Mouse (Mus musculus): ENCODE measurements at regions not wholly inside any gene's neighbourhood (a gene's known extent, or its start where the extent isn't known, plus 50 kb on each side); places are given as distances from the start of the nearest gene placed in this dataset.

DNA sequence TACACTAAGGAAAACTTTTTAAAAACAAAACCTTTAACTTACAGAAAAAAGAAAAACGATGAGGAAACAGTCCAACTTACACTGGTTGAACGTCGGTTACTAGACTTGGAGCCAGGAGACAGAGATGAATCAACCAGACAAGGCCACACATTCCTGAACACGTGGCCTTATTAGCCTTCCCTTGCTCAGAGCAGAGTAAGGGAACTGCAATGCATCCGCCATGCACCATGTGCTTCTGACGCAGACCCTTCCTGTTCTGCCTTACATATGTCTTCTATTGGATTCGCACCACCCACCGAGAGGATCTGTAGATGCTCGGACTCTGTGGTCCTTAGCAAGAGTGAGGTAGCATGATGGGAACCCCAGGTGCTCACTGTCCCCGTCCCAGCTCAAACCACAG is 336.2 kb upstream of the Zfp637 start:
- ATAC-seq (ENCODE audit: low read depth) (no peak), DNase-seq (ENCODE audit: low spot score) (no peak)
- H3K27ac ChIP-seq (replicated peaks; ENCODE audit: low read depth, low read length) = no peak overlapping the region

DNA sequence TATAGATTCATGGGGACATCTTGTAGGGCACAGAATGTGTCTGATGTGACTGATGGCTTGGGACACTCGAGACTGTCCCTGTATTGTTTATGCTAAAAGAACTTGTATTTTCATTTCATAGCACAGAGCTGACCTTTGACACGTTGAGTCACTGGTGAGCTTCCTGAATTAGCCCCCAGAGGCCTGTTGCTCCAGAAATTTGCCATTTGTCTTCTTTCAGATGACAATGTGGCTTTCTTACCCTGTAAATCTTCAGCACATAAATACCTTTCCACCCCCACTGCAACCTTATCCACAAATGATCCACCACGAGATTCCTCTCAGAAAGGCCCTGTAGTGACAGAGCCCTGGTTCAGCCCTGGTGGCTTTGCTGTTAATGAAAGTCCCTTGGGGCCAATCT is 335.5 kb upstream of the Zfp637 start:
- H3K9me3 ChIP-seq (ENCODE audit: control insufficient read depth, low read length) = no peaks in the 10 kb centered on the region
- WGBS = 42% methylated on average over 3 of the region's 3 CpGs

More for the DNA sequence above, 336.2 kb upstream of the Zfp637 start:
- Histone ChIP-seq H3K36me3 (ENCODE audit: control insufficient read depth, insufficient read depth, low read length) (no peaks in the 10 kb centered on the region), H3K4me3 (ENCODE audit: low read depth, low read length) (no peak overlapping the region), H3K9ac (ENCODE audit: low read depth, low read length) (no peak overlapping the region), H3K9me3 (ENCODE audit: control insufficient read depth, low read length) (no peaks in the 10 kb centered on the region), H3K4me1 (ENCODE audit: control insufficient read depth, insufficient read depth, low read length) (no peaks in the 10 kb centered on the region), H3K4me2 (ENCODE audit: low read depth, low read length) (no peak overlapping the region), H3K27me3 (replicated peaks; ENCODE audit: control insufficient read depth, insufficient read depth, low read length) (no peaks in the 10 kb centered on the region)
- 57% methylated on average over 10 of the region's 10 CpGs for WGBS

DNA sequence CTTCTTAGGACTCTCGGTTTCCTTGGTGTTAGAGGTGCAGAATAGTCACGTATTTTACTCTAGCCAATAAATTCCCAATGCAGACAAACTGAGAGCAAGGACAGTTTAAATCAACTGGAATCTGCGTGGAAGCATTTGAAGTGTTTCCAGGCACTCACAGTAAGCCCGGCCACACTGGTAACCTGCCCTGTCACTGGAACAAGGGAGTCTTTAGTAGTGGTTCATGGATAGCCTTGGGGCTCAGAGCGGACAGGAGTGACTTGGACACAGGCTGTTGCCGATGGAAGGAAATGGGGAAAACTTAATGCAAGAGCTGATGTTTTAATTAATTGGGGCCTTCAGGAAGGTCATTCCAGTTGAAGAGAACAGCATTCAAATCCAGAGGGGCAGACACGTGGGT is 334.4 kb upstream of the Zfp637 start:
- no peak for DNase-seq (ENCODE audit: low spot score)
- WGBS = 42% methylated on average over 7 of the region's 7 CpGs
- Histone ChIP-seq H3K27me3 (replicated peaks; ENCODE audit: control insufficient read depth, insufficient read depth, low read length) (no peaks in the 10 kb centered on the region), H3K27ac (replicated peaks; ENCODE audit: low read depth, low read length) (no peak overlapping the region), H3K9me3 (ENCODE audit: control insufficient read depth, low read length) (no peaks in the 10 kb centered on the region), H3K4me1 (ENCODE audit: control insufficient read depth, insufficient read depth, low read length) (no peaks in the 10 kb centered on the region), H3K9ac (ENCODE audit: low read depth, low read length) (no peak overlapping the region), H3K4me3 (ENCODE audit: low read depth, low read length) (no peak overlapping the region), H3K4me2 (ENCODE audit: low read depth, low read length) (no peak overlapping the region), H3K36me3 (ENCODE audit: control insufficient read depth, insufficient read depth, low read length) (no peaks in the 10 kb centered on the region)
- no peak for ATAC-seq (ENCODE audit: low read depth)

More for the DNA sequence above, 335.5 kb upstream of the Zfp637 start:
- H3K9ac ChIP-seq (ENCODE audit: low read depth, low read length) = no peak overlapping the region
- H3K27ac ChIP-seq (replicated peaks; ENCODE audit: low read depth, low read length) = no peak overlapping the region
- no peaks in the 10 kb centered on the region for H3K27me3 ChIP-seq (replicated peaks; ENCODE audit: control insufficient read depth, insufficient read depth, low read length)
- H3K4me3 ChIP-seq (ENCODE audit: low read depth, low read length) = no peak overlapping the region
- H3K4me2 ChIP-seq (ENCODE audit: low read depth, low read length) = no peak overlapping the region
- H3K36me3 ChIP-seq (ENCODE audit: control insufficient read depth, insufficient read depth, low read length) = no peaks in the 10 kb centered on the region
- ATAC-seq (ENCODE audit: low read depth) = no peak
- DNase-seq (ENCODE audit: low spot score) = no peak
- no peaks in the 10 kb centered on the region for H3K4me1 ChIP-seq (ENCODE audit: control insufficient read depth, insufficient read depth, low read length)

DNA sequence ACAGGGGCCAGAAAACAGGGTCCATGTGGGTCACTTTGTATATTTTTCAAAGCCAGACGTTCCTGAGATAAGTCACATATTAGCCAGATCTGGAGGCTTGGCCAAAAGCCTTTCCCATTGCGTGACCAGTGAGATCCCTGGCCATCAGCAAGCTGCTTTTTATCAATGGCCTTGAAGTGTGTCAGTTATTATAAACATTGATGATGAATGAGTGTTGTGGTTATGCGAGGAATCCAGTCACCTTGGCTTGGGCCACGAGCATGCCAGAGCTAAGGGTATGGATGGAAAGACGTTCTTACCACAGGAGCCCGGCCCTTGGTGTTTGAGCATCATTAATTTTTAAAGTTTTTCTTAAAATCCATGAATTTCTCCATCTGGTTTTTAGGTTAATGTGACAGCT is 332.1 kb upstream of the Zfp637 start:
- Histone ChIP-seq H3K9ac (ENCODE audit: low read depth, low read length) (no peak overlapping the region), H3K27ac (replicated peaks; ENCODE audit: low read depth, low read length) (no peak overlapping the region), H3K27me3 (replicated peaks; ENCODE audit: control insufficient read depth, insufficient read depth, low read length) (no peaks in the 10 kb centered on the region), H3K4me1 (ENCODE audit: control insufficient read depth, insufficient read depth, low read length) (no peaks in the 10 kb centered on the region), H3K9me3 (ENCODE audit: control insufficient read depth, low read length) (no peaks in the 10 kb centered on the region), H3K4me2 (ENCODE audit: low read depth, low read length) (no peak overlapping the region), H3K36me3 (ENCODE audit: control insufficient read depth, insufficient read depth, low read length) (no peaks in the 10 kb centered on the region), H3K4me3 (ENCODE audit: low read depth, low read length) (no peak overlapping the region)
- WGBS = 65% methylated on average over 6 of the region's 6 CpGs
- ATAC-seq (ENCODE audit: low read depth) = no peak
- no peak for DNase-seq (ENCODE audit: low spot score)

DNA sequence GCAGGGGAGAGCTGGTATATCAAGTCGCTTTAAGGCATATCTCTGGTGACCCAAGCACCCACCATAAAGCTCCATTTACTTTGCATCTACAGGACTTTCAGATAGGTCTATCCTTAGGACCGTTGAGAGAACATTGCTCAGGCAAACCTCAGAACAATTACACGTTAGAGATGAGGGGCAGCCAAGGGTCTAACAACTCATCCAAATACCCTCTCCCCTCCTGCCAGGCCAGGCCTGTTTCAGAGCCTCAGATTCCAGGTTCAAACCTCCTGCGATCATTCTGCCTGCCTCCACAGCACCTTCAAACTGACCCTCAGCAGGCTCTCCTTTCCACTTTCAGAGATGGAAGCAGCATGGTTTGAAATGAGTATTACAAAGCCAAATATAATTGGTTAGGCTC is 331.0 kb upstream of the Zfp637 start:
- no peak overlapping the region for H3K4me2 ChIP-seq (ENCODE audit: low read depth, low read length)
- H3K4me1 ChIP-seq (ENCODE audit: control insufficient read depth, insufficient read depth, low read length) = no peaks in the 10 kb centered on the region
- H3K9ac ChIP-seq (ENCODE audit: low read depth, low read length) = no peak overlapping the region
- no peaks in the 10 kb centered on the region for H3K36me3 ChIP-seq (ENCODE audit: control insufficient read depth, insufficient read depth, low read length)
- no peak for ATAC-seq (ENCODE audit: low read depth)
- WGBS = 87% methylated on average over 4 of the region's 4 CpGs
- no peaks in the 10 kb centered on the region for H3K27me3 ChIP-seq (replicated peaks; ENCODE audit: control insufficient read depth, insufficient read depth, low read length)
- H3K9me3 ChIP-seq (ENCODE audit: control insufficient read depth, low read length) = no peaks in the 10 kb centered on the region
- H3K27ac ChIP-seq (replicated peaks; ENCODE audit: low read depth, low read length) = no peak overlapping the region
- DNase-seq (ENCODE audit: low spot score) = no peak
- no peak overlapping the region for H3K4me3 ChIP-seq (ENCODE audit: low read depth, low read length)

DNA sequence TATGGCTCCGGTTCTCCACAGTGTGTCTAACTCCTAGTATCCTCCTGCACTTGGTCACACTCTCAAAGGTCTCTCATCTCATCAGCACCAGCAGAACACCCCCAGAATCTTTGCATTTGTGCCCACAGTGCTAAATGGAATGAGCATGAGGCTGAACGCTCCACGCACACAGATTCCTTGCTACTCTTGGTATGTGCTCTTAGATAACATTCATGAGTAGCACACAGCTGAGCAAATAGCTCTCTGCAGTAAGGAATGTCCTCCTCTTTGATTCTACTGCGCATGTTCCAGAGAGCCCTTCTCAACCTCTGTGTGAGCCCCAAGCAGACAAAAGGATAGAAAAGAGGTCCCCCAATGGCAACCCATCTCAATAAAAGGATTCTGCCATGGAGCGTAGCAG is 326.1 kb upstream of the Zfp637 start:
- H3K4me3 ChIP-seq (ENCODE audit: low read depth, low read length) = no peak overlapping the region
- H3K4me2 ChIP-seq (ENCODE audit: low read depth, low read length) = no peak overlapping the region
- no peaks in the 10 kb centered on the region for H3K36me3 ChIP-seq (ENCODE audit: control insufficient read depth, insufficient read depth, low read length)
- no peaks in the 10 kb centered on the region for H3K4me1 ChIP-seq (ENCODE audit: control insufficient read depth, insufficient read depth, low read length)
- H3K27ac ChIP-seq (replicated peaks; ENCODE audit: low read depth, low read length) = no peak overlapping the region
- no peak for ATAC-seq (ENCODE audit: low read depth)
- 92% methylated on average over 5 of the region's 5 CpGs for WGBS
- H3K27me3 ChIP-seq (replicated peaks; ENCODE audit: control insufficient read depth, insufficient read depth, low read length) = no peaks in the 10 kb centered on the region
- H3K9ac ChIP-seq (ENCODE audit: low read depth, low read length) = no peak overlapping the region
- H3K9me3 ChIP-seq (ENCODE audit: control insufficient read depth, low read length) = no peaks in the 10 kb centered on the region
- no peak for DNase-seq (ENCODE audit: low spot score)

DNA sequence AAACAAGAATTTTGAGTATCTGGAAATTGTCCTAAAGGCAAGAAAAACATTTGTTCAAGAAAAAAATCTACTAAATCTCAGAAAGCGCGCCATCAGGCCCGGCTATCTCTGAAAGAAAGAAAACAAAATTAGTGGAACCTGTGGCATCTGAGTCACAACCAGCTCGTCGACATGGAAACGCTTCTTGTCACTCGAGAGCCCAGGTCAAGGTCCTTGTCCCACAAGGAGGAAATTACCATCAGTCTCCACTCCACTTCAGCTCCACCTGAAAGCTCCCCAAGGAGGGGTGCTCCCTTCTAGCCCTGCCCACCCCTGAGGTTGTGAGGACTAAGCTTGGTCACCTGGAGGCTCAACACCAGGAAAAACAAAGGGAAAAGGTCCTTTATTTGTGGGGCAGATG is 324.1 kb upstream of the Zfp637 start:
- ATAC-seq (ENCODE audit: low read depth) = no peak
- no peak for DNase-seq (ENCODE audit: low spot score)

DNA sequence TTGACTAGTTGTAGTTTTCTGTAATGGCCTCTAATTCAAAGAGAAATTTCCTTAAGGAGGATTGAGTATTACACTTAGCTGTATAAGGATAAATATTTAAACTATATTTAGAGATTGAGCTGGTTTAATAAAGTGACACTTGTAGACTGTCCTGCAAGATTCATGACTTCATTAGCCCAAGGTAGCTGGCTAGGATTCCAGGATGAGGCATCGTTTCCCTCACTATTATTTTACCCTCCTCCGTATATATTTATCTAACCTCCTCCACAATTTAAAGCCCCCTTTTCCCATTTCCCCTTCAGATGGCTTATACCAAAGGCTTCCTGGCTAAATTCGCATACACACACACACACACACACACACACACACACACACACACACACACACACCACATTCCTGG is 322.0 kb upstream of the Zfp637 start:
- 64% methylated on average over 3 of the region's 3 CpGs for WGBS
- H3K9me3 ChIP-seq (ENCODE audit: control insufficient read depth, low read length) = no peaks in the 10 kb centered on the region

More for the DNA sequence above, 324.1 kb upstream of the Zfp637 start:
- no peaks in the 10 kb centered on the region for H3K9me3 ChIP-seq (ENCODE audit: control insufficient read depth, low read length)
- H3K4me2 ChIP-seq (ENCODE audit: low read depth, low read length) = no peak overlapping the region
- no peak overlapping the region for H3K27ac ChIP-seq (replicated peaks; ENCODE audit: low read depth, low read length)
- no peaks in the 10 kb centered on the region for H3K4me1 ChIP-seq (ENCODE audit: control insufficient read depth, insufficient read depth, low read length)
- 43% methylated on average over 7 of the region's 7 CpGs for WGBS
- H3K36me3 ChIP-seq (ENCODE audit: control insufficient read depth, insufficient read depth, low read length) = no peaks in the 10 kb centered on the region
- H3K27me3 ChIP-seq (replicated peaks; ENCODE audit: control insufficient read depth, insufficient read depth, low read length) = no peaks in the 10 kb centered on the region
- H3K4me3 ChIP-seq (ENCODE audit: low read depth, low read length) = no peak overlapping the region
- H3K9ac ChIP-seq (ENCODE audit: low read depth, low read length) = no peak overlapping the region

DNA sequence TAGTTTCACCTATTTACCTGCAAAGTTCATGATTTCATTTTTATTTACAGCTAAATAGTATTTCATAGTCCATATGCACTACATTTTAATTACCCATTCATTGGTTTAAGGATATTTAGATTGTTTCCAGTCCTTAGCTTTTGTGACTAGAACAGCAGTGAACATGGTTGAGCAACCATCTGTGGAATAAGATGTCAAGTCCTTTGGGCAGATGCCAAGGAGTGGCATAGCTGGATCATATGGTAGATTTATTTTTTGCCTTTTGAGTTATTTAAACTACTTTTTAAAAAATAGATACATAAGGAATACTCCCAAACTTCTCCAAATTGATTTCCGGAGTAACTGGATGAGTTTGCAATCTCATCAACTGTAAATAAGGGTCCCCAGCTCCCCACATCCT is 321.5 kb upstream of the Zfp637 start:
- Histone ChIP-seq H3K4me2 (ENCODE audit: low read depth, low read length) (no peak overlapping the region), H3K27me3 (replicated peaks; ENCODE audit: control insufficient read depth, insufficient read depth, low read length) (no peaks in the 10 kb centered on the region), H3K9me3 (ENCODE audit: control insufficient read depth, low read length) (no peaks in the 10 kb centered on the region), H3K27ac (replicated peaks; ENCODE audit: low read depth, low read length) (no peak overlapping the region), H3K36me3 (ENCODE audit: control insufficient read depth, insufficient read depth, low read length) (no peaks in the 10 kb centered on the region), H3K4me3 (ENCODE audit: low read depth, low read length) (no peak overlapping the region), H3K4me1 (ENCODE audit: control insufficient read depth, insufficient read depth, low read length) (no peaks in the 10 kb centered on the region), H3K9ac (ENCODE audit: low read depth, low read length) (no peak overlapping the region)
- 97% methylated on average over 1 of the region's 1 CpGs for whole genome bisulfite sequencing
- ATAC-seq (ENCODE audit: low read depth) (no peak), DNase-seq (ENCODE audit: low spot score) (no peak)

More for the DNA sequence above, 322.0 kb upstream of the Zfp637 start:
- Histone ChIP-seq H3K9ac (ENCODE audit: low read depth, low read length) (no peak overlapping the region), H3K36me3 (ENCODE audit: control insufficient read depth, insufficient read depth, low read length) (no peaks in the 10 kb centered on the region), H3K4me1 (ENCODE audit: control insufficient read depth, insufficient read depth, low read length) (no peaks in the 10 kb centered on the region), H3K4me3 (ENCODE audit: low read depth, low read length) (no peak overlapping the region), H3K27ac (replicated peaks; ENCODE audit: low read depth, low read length) (no peak overlapping the region), H3K4me2 (ENCODE audit: low read depth, low read length) (no peak overlapping the region), H3K27me3 (replicated peaks; ENCODE audit: control insufficient read depth, insufficient read depth, low read length) (no peaks in the 10 kb centered on the region)
- ATAC-seq (ENCODE audit: low read depth) = no peak
- DNase-seq (ENCODE audit: low spot score) = no peak
